Mouse (Mus musculus): ENCODE data around the gene Bmf.

Gene Bmf

GRCm38 (mm10) chr2:118480886-118481285 is 68.6 kb downstream of the Bmf start:
- in situ Hi-C loops (cut with MboI, MseI) = no loop called here

GRCm38 (mm10) chr2:118479550-118479909 is 70.0 kb downstream of the Bmf start, which contains the start of gene Srp14:
Gene Srp14, minus strand, starts transcription at chr2:118479711.
- in situ Hi-C loops (cut with MboI, MseI) = no loop called here

GRCm38 (mm10) chr2:118478833-118479549 is 70.5 kb downstream of the Bmf start:
- in situ Hi-C loops (cut with MboI, MseI) = no loop called here
